14 mouse cellular contexts compared by ENCODE assay signal in the genomic region with DNA sequence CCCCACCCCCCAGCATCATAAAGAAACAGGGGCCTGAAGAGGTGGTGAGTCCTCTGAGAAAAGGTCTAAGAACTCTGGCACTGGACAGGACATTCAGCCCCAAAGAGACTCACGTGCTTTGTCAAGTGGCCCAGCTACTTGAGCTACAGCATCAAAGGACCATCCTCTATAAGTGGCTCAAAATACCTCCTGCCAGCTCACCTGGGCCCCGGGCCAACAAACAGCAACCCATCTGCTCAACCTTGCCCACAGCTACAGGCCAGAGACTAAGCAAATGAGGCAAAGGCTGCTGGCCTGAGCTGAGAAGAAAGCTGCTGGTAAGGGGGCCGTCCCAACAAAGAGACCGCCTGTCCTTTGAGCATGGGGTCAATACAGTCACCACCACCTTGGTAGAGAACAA. TPM values are rescaled to one million over a fixed set of nuclear protein-coding genes. Genes with fewer than 3 reads are reported as not detected.
DNase-seq lines count a peak whose midpoint lies in the region; ATAC-seq and TF ChIP-seq lines count a peak whose summit lies in the region.
"Had no signal": no experiment of that assay in that cellular context is flagged by ENCODE, and none has a peak within 500 bp of the region (broad histone marks: within the 10 kb centered on the region; RNA-seq: fewer than 3 reads in every experiment).

No protein-coding gene starts in this region.

- TF ChIP-seq CTCF in lung, embryonic 14.5 days (IDR thresholded peaks at IDR 0.05; ENCODE audit: low read depth): no peak
- TF ChIP-seq CTCF in lung, adult 2 months (IDR thresholded peaks at IDR 0.05; ENCODE audit: insufficient read depth, low read length): no peak

- H3K27me3 ChIP-seq in heart, embryonic 10.5 days (ENCODE audit: insufficient read depth, poor library complexity, severe bottlenecking): no peaks in the 10 kb centered on the region
- no peaks in the 10 kb centered on the region for H3K27me3 ChIP-seq in lung, embryonic 14.5 days (ENCODE audit: insufficient read depth, low read length)
- no peaks in the 10 kb centered on the region for H3K27me3 ChIP-seq in kidney, embryonic 15.5 days
- H3K27me3 ChIP-seq: embryonic facial prominence, embryonic 12.5 days had no signal

- no peak overlapping the region for H3K27ac ChIP-seq in heart, embryonic 10.5 days
- no peak overlapping the region for H3K27ac ChIP-seq in lung, embryonic 14.5 days (ENCODE audit: low read depth)
- no peak overlapping the region for H3K27ac ChIP-seq in kidney, embryonic 15.5 days
- H3K27ac ChIP-seq: embryonic facial prominence, embryonic 12.5 days; forebrain, embryonic 10.5 days had no signal

- H3K36me3 ChIP-seq in heart, embryonic 10.5 days: no peaks in the 10 kb centered on the region
- H3K36me3 ChIP-seq in lung, embryonic 14.5 days (ENCODE audit: insufficient read depth): no peaks in the 10 kb centered on the region
- no peaks in the 10 kb centered on the region for H3K36me3 ChIP-seq in kidney, embryonic 15.5 days
- H3K36me3 ChIP-seq: embryonic facial prominence, embryonic 12.5 days; forebrain, embryonic 10.5 days had no signal

- no peak overlapping the region for H3K4me2 ChIP-seq in lung, embryonic 14.5 days
- H3K4me2 ChIP-seq in kidney, embryonic 15.5 days: no peak overlapping the region
- H3K4me2 ChIP-seq: embryonic facial prominence, embryonic 12.5 days had no signal

- 84% methylated on average over 4 of the region's 4 CpGs for WGBS in heart, embryonic 10.5 days
- WGBS in lung, embryonic 14.5 days: 72% methylated on average over 4 of the region's 4 CpGs
- WGBS in lung, adult 2 months: 70% methylated on average over 4 of the region's 4 CpGs
- 83% methylated on average over 4 of the region's 4 CpGs for WGBS in kidney, embryonic 15.5 days

- no peak for TF ChIP-seq POLR2A in lung, adult 2 months (IDR thresholded peaks at IDR 0.05; ENCODE audit: borderline replicate concordance, extremely low read depth, low read depth, low read length)

- no peak for ATAC-seq in lung, embryonic 14.5 days (ENCODE audit: insufficient read depth)
- no peak for ATAC-seq in kidney, embryonic 15.5 days (replicated peaks; ENCODE audit: low FRiP score)
- ATAC-seq: midbrain, embryonic 16.5 days had no signal

- peak; percentile 94 for DNase-seq in heart, adult 11 months
- DNase-seq in heart, embryonic 10.5 days (ENCODE audit: low spot score): no peak
- peak; percentile 15 for DNase-seq in lung, embryonic 14.5 days
- no peak for DNase-seq in lung, adult 2 months
- peak; percentile 58 to 66 for DNase-seq in heart, postnatal 14 days
- no peak for DNase-seq in spleen, postnatal 4 days (ENCODE audit: low spot score in 2 of 2)
- DNase-seq in natural killer cell, adult 2 months (ENCODE audit: low spot score in 2 of 2): no peak
- DNase-seq: adrenal gland, adult 2 months; kidney, adult 11 months; thymus, adult 18-20 months had no signal

- no peak overlapping the region for H3K9ac ChIP-seq in lung, embryonic 14.5 days
- H3K9ac ChIP-seq in kidney, embryonic 15.5 days: no peak overlapping the region
- H3K9ac ChIP-seq: embryonic facial prominence, embryonic 12.5 days had no signal

- H3K4me1 ChIP-seq in heart, embryonic 10.5 days: no peaks in the 10 kb centered on the region
- H3K4me1 ChIP-seq in lung, embryonic 14.5 days (ENCODE audit: insufficient read depth): 0 out of 2 replicates have a peak, but pooled peaks cover 5% of the 10 kb centered on the region
- H3K4me1 ChIP-seq in lung, adult 2 months (ENCODE audit: control insufficient read depth, insufficient read depth, low read length): no peaks in the 10 kb centered on the region
- H3K4me1 ChIP-seq in kidney, embryonic 15.5 days: no peaks in the 10 kb centered on the region
- H3K4me1 ChIP-seq: embryonic facial prominence, embryonic 12.5 days; forebrain, embryonic 10.5 days had no signal

- H3K9me3 ChIP-seq in heart, embryonic 10.5 days: no peaks in the 10 kb centered on the region
- no peaks in the 10 kb centered on the region for H3K9me3 ChIP-seq in lung, embryonic 14.5 days (ENCODE audit: low read depth, low read length)
- no peaks in the 10 kb centered on the region for H3K9me3 ChIP-seq in kidney, embryonic 15.5 days (replicated peaks)
- H3K9me3 ChIP-seq: embryonic facial prominence, embryonic 12.5 days; forebrain, embryonic 10.5 days had no signal

- H3K4me3 ChIP-seq in heart, embryonic 10.5 days: no peak overlapping the region
- no peak overlapping the region for H3K4me3 ChIP-seq in lung, embryonic 14.5 days (ENCODE audit: low read depth, low read length)
- no peak overlapping the region for H3K4me3 ChIP-seq in lung, adult 2 months (replicated peaks; ENCODE audit: extremely low read depth, low read depth, low read length)
- H3K4me3 ChIP-seq in kidney, embryonic 15.5 days (replicated peaks): no peak overlapping the region
- H3K4me3 ChIP-seq: embryonic facial prominence, embryonic 12.5 days; forebrain, embryonic 10.5 days had no signal

- intact Hi-C loops in heart, postnatal 14 days (cut with DNase I): no loop called here

RNA-seq across cellular contexts. Expression of a gene that starts 5.3 kb away (rescaled TPM):
- 3.0 and 3.5 TPM in 2 replicates for polyA plus RNA-seq in heart, embryonic 10.5 days (2016; fragmentation: Nextera tagmentation; extraction: Ambion mirVana)
- polyA plus RNA-seq in lung, embryonic 14.5 days (2014; fragmentation: Nextera tagmentation; extraction: Ambion mirVana): 0.34 and 0.49 TPM in 2 replicates
- polyA plus RNA-seq in lung, adult 2 months (2012; rRNA removed): 2.3 TPM in 2 replicates
- total RNA-seq in heart, postnatal 14 days (2021): 1 to 10 TPM in 1 of 2 experiments, under 1 TPM in 1; 1.00 to 1.4 TPM
- 1.6 and 1.7 TPM in 2 replicates for polyA plus RNA-seq in kidney, embryonic 15.5 days (2015; fragmentation: Nextera tagmentation; extraction: Ambion mirVana)

RNA-seq across cellular contexts. Expression of a gene that starts 14.0 kb away (rescaled TPM):
- 40.1 and 44.5 TPM in 2 replicates for polyA plus RNA-seq in heart, embryonic 10.5 days (2016; fragmentation: Nextera tagmentation; extraction: Ambion mirVana)
- polyA plus RNA-seq in lung, embryonic 14.5 days (2014; fragmentation: Nextera tagmentation; extraction: Ambion mirVana): 39.2 and 43.9 TPM in 2 replicates
- 19.6 and 24.5 TPM in 2 replicates for polyA plus RNA-seq in lung, adult 2 months (2012; rRNA removed)
- total RNA-seq in heart, postnatal 14 days (2021): 10 to 100 TPM; 14.4 to 15.1 TPM
- polyA plus RNA-seq in kidney, embryonic 15.5 days (2015; fragmentation: Nextera tagmentation; extraction: Ambion mirVana): 38.9 and 41.5 TPM in 2 replicates

Comparison
In these comparisons a context has a peak if more than half of its experiments do, and no peak if none do; other contexts are left out.
1. DNase-seq: peak in heart, adult 11 months (single experiment), lung, embryonic 14.5 days (single experiment) and heart, postnatal 14 days (2 of 2); none in heart, embryonic 10.5 days (single experiment), lung, adult 2 months (single experiment), spleen, postnatal 4 days (0 of 2) and natural killer cell, adult 2 months (0 of 2).